Mouse (Mus musculus): ENCODE data around the gene Zfp128. TPM values are rescaled to one million over a fixed set of nuclear protein-coding genes. Genes with fewer than 3 reads are reported as not detected.
"Not testable (repeated sequence)": the region's sequence is repeated elsewhere in the genome, so short reads cannot be mapped to it uniquely, and the experiment has no call there.

Gene Zfp128
- polyA plus RNA-seq, 1 experiment, result 5.4 TPM

DNA sequence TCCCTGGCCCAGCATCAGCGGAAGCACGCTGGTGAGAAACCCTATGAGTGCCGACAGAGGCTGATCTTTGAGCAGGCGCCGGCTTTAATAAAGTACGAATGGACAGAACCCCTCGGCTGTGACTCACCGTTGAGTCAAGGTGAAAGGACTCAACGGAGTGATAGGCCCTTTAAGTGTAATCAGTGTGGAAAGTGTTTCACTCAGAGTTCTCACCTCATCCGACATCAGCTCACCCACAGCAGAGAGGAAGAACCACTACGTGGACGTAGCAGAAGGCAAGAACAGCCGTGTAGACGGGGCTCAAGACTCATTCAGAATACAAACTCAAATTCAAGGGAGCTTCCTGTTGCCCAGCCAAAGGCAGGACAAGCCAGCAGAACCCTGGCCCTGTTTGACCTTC is 10.0 kb downstream of the Zfp128 start:
- Histone ChIP-seq H3K27ac (ENCODE audit: insufficient read depth, low read length) (no peak overlapping the region), H3K4me3 (ENCODE audit: insufficient read depth, low read length) (no peak overlapping the region), H3K4me1 (ENCODE audit: control insufficient read depth, insufficient read depth, low read length) (no peaks in the 10 kb centered on the region)
- no peak for TF ChIP-seq CTCF (IDR thresholded peaks at IDR 0.05; ENCODE audit: extremely low read depth, insufficient read depth, low read length)

DNA sequence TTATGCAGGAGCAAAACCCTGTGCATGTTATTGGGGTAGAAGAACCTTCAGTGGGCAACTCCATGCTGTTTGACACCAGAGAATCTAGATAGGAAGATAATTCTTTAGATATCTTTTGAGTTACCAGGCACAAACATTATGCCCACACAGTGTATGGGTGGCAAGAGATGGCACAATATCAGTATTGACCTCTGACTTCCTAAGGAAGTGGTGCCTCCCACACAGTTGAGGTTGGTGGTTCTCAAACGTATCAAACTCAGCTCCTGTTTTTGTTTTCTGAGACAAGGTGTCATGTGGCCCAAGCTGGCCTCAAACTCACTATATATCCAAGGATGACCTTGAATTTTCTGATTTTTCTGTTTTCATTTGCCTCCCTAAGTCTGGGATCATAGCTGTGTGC is 10.4 kb downstream of the Zfp128 start:
- no peak overlapping the region for H3K4me3 ChIP-seq (ENCODE audit: insufficient read depth, low read length)
- H3K4me1 ChIP-seq (ENCODE audit: control insufficient read depth, insufficient read depth, low read length), result no peaks in the 10 kb centered on the region
- no peak overlapping the region for H3K27ac ChIP-seq (ENCODE audit: insufficient read depth, low read length)
- TF ChIP-seq POLR2A (IDR thresholded peaks at IDR 0.05; ENCODE audit: extremely low read depth, insufficient read depth, low read length), result no peak
- no peak for TF ChIP-seq CTCF (IDR thresholded peaks at IDR 0.05; ENCODE audit: extremely low read depth, insufficient read depth, low read length)

DNA sequence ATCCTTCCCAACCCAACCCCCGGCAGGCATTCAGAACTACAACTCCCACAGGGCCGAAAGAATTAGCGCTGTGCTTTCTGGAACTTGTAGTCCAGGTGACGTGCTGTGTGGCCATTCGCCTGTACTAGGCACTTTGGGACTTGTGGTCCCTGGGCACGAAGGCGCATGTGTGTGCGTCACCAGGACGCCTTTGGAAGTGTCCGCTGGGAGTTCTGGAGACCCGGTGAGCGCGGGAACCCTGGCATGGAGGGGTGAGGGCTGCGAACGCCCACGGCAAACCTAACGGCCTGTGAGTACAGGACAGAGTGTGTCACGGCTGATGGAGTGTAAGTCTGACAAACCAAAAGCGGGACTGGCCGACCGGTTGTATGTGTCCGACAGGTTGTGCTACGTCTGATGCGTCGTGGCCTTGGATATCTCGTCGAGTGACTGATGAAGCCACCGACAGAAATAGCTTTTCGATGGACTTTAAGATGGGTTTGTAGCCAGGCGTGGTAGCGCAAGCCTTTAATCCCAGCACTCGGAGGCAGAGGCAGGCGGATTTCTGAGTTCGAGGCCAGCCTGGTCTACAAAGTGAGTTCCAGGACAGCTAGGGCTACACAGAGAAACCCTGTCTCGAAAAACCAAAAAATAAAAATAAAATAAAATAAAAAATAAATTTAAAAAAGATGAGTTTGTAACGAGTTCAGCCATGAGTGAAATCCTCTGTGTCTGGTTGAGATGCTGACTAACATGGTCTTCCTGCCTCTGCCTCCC is 16.9 kb downstream of the Zfp128 start, which contains the start of gene Zscan22:
Gene Zscan22 (plus strand): TSS at position 161 of the 756 bp plus-strand sequence.
- Histone ChIP-seq H3K4me1 (ENCODE audit: control insufficient read depth, insufficient read depth, low read length) (no peaks in the 10 kb centered on the region; the same call in 1 of the 2 replicates), H3K4me3 (ENCODE audit: insufficient read depth, low read length) (peak within 1 kb of the TSS; percentile 60), H3K27ac (ENCODE audit: insufficient read depth, low read length) (no peak within 1 kb of the TSS)
- TF ChIP-seq CTCF (IDR thresholded peaks at IDR 0.05; ENCODE audit: extremely low read depth, insufficient read depth, low read length) (no peak), POLR2A (IDR thresholded peaks at IDR 0.05; ENCODE audit: extremely low read depth, insufficient read depth, low read length) (peak; percentile 65; the same call in 1 of the 2 replicates)

DNA sequence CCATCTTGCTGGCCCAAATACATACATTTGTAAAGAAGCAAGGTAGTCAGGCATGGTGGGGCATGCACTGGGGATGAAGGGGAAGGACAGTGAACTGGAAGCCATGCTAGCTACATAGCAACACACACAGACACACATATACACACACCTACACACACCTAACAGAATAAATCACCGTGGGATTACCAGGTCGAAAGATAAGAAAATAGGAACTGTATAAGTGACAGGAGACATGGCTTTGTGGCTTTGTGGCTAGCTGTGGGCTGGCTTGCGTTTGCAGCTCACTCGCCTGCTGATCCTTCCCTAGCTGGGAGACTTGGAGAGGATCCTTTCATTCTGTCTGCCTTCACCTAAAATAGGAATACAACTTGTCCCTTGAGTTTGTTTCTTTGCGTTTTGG is 20.5 kb downstream of the Zfp128 start:
- Histone ChIP-seq H3K27ac (ENCODE audit: insufficient read depth, low read length) (no peak overlapping the region), H3K4me1 (ENCODE audit: control insufficient read depth, insufficient read depth, low read length) (no peaks in the 10 kb centered on the region; the same call in 1 of the 2 replicates), H3K4me3 (ENCODE audit: insufficient read depth, low read length) (no peak overlapping the region)
- no peak for TF ChIP-seq CTCF (IDR thresholded peaks at IDR 0.05; ENCODE audit: extremely low read depth, insufficient read depth, low read length)
- TF ChIP-seq POLR2A (IDR thresholded peaks at IDR 0.05; ENCODE audit: extremely low read depth, insufficient read depth, low read length), result no peak

DNA sequence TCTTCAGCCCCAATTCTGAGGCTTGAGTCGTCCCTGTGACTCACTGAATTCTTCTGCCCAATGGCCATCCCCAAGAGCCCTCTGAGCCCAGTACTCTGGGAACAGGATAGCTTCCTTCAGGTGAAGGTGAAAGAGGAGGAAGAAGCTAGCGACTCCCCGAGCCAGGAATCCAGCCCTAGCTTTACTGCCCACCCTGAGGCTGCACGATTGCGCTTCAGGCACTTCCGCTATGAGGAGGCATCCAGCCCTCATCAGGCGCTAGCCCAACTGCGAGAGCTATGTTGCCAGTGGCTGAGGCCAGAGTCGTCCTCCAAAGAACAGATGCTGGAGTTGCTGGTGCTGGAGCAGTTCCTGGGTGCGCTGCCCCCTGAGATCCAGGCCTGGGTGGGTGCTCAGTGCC is 22.6 kb downstream of the Zfp128 start:
- TF ChIP-seq POLR2A (IDR thresholded peaks at IDR 0.05; ENCODE audit: extremely low read depth, insufficient read depth, low read length) (no peak), CTCF (IDR thresholded peaks at IDR 0.05; ENCODE audit: extremely low read depth, insufficient read depth, low read length) (no peak)
- Histone ChIP-seq H3K4me1 (ENCODE audit: control insufficient read depth, insufficient read depth, low read length) (no peaks in the 10 kb centered on the region), H3K27ac (ENCODE audit: insufficient read depth, low read length) (no peak overlapping the region), H3K4me3 (ENCODE audit: insufficient read depth, low read length) (no peak overlapping the region)

DNA sequence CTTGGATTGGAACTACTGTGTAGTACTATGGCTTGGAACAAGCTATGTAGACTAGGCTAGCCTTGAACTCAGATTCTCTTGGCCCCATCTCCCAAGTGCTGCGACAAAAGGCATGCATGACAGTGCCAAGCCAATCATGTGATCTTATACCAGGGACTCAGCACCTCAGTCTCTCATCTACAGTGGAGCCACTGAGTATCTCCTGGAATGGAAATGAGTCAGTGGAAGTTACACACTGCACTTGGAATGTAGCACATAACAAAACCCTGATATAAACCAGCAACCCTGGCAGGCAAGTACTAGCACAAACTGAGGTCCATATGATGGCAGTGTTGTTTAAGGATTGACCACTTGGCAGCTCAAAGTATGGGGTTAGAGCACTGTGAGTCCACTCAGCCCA is 24.2 kb downstream of the Zfp128 start:
- Histone ChIP-seq H3K4me3 (ENCODE audit: insufficient read depth, low read length) (no peak overlapping the region), H3K4me1 (ENCODE audit: control insufficient read depth, insufficient read depth, low read length) (no peaks in the 10 kb centered on the region), H3K27ac (ENCODE audit: insufficient read depth, low read length) (no peak overlapping the region)
- TF ChIP-seq POLR2A (IDR thresholded peaks at IDR 0.05; ENCODE audit: extremely low read depth, insufficient read depth, low read length) (no peak), CTCF (IDR thresholded peaks at IDR 0.05; ENCODE audit: extremely low read depth, insufficient read depth, low read length) (no peak)

DNA sequence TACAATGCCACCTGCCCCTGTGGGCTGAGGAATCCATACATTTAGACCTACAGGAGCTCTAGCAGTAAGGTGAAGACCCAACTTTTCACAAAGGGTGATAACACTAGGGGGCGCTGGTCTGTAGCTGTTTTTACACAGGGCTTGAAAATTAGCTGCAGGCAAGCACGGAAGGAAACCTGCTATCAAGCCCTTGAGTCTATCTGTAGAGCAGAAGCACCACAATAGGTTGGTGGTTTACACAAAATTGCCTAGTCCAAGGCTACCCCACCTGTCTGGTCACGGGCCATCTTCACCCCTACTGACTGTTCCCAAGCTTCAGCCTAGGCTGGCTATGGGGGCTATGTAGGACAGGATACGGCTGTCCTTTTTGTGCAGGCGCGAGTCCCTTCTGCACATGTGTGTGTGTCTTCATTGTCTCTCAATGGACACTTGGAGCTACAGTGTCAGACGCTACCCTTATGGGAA is 28.6 kb downstream of the Zfp128 start:
- TF ChIP-seq CTCF (IDR thresholded peaks at IDR 0.05; ENCODE audit: extremely low read depth, insufficient read depth, low read length) (peak; percentile 48; the same call in 1 of the 2 replicates), POLR2A (IDR thresholded peaks at IDR 0.05; ENCODE audit: extremely low read depth, insufficient read depth, low read length) (no peak)
- no peak overlapping the region; the same call in 1 of the 2 replicates for H3K27ac ChIP-seq (ENCODE audit: insufficient read depth, low read length)
- no peak overlapping the region; the same call in 1 of the 2 replicates for H3K4me3 ChIP-seq (ENCODE audit: insufficient read depth, low read length)
- H3K4me1 ChIP-seq (ENCODE audit: control insufficient read depth, insufficient read depth, low read length), result no peaks in the 10 kb centered on the region

DNA sequence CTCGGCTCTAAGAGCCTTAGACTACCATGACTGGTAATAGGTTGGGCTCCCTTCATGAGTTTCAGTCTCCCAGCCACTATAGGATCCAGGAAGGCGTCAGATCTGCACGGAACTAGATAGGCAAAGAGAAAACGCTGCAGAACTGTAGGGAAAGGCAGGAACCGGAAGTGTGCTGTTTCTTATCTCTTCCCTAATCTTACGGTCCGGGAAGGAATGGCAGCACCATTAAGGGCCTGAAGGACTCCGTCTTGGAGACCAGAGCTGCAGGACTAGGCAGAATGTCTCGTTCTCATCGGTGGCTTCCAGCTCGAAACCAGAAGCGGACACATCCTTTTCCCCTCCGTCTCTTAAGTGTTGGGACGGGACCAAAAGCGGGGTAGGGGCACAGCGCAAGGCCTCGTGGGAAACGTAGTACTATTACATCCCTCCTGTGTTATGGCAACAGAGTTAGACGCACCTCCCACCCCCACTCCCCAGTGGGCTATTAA is 29.2 kb downstream of the Zfp128 start:
- Histone ChIP-seq H3K4me1 (ENCODE audit: control insufficient read depth, insufficient read depth, low read length) (no peaks in the 10 kb centered on the region), H3K27ac (ENCODE audit: insufficient read depth, low read length) (peak overlapping the region; percentile 43), H3K4me3 (ENCODE audit: insufficient read depth, low read length) (peak overlapping the region; percentile 52)
- TF ChIP-seq CTCF (IDR thresholded peaks at IDR 0.05; ENCODE audit: extremely low read depth, insufficient read depth, low read length) (no peak), POLR2A (IDR thresholded peaks at IDR 0.05; ENCODE audit: extremely low read depth, insufficient read depth, low read length) (peak; percentile 74)

DNA sequence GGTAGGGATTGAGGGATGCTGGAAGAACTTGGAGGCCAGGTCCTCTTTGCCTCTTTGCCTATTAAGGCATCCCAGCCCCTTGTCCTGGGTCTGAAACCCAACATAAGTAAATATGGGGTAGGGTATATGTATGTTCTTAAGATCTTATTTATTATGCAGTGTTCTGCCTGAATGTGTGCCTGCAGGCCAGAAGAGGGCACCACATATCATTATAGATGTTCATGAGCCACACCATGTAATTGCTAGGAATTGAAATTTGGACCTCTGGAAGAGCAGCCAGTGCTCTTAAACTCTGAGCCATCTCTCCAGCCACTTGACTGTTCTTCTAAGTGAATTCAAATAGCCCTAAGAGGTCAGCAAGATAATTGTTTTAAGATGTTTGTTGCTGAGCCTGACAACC is 32.6 kb downstream of the Zfp128 start:
- no peak overlapping the region for H3K27ac ChIP-seq (ENCODE audit: insufficient read depth, low read length)
- no peaks in the 10 kb centered on the region for H3K4me1 ChIP-seq (ENCODE audit: control insufficient read depth, insufficient read depth, low read length)
- no peak overlapping the region for H3K4me3 ChIP-seq (ENCODE audit: insufficient read depth, low read length)
- no peak for TF ChIP-seq POLR2A (IDR thresholded peaks at IDR 0.05; ENCODE audit: extremely low read depth, insufficient read depth, low read length)
- TF ChIP-seq CTCF (IDR thresholded peaks at IDR 0.05; ENCODE audit: extremely low read depth, insufficient read depth, low read length), result peak; percentile 6; the same call in 1 of the 2 replicates

DNA sequence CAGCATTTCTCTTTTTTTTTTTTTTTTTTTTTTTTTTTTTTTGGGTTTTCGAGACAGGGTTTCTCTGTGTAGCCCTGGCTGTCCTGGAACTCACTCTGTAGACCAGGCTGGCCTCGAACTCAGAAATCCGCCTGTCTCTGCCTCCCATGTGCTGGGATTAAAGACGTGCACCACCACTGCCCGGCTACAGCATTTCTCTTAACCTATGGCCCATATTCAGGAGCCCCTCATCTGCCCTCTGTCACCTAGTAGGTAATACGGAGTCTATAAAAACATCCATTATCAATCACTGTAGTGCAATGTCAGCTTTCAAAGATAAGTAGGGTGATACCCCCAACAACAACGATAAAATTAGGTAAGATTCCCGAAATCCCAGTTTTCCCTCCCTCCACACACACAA is 39.5 kb downstream of the Zfp128 start:
- not testable (repeated sequence) for H3K27ac ChIP-seq (ENCODE audit: insufficient read depth, low read length); H3K4me1 ChIP-seq (ENCODE audit: control insufficient read depth, insufficient read depth, low read length); H3K4me3 ChIP-seq (ENCODE audit: insufficient read depth, low read length)
